Mouse (Mus musculus) cerebellum, adult (tissue): Measurements from ENCODE around the gene Lemd2.
"Not testable (repeated sequence)": the region's sequence is repeated elsewhere in the genome, so short reads cannot be mapped to it uniquely, and the experiment has no call there.

Experiments used
- ATAC-seq: cut with Nextera tagmentation; 2 replicates; pipeline ENCODE4 v1.9.2; 2017; ENCODE audit warnings: mild to moderate bottlenecking, moderate library complexity, mixed read lengths; ENCODE audit not compliant: insufficient number of reproducible peaks, low FRiP score, low TSS enrichment

The Lemd2 gene

DNA sequence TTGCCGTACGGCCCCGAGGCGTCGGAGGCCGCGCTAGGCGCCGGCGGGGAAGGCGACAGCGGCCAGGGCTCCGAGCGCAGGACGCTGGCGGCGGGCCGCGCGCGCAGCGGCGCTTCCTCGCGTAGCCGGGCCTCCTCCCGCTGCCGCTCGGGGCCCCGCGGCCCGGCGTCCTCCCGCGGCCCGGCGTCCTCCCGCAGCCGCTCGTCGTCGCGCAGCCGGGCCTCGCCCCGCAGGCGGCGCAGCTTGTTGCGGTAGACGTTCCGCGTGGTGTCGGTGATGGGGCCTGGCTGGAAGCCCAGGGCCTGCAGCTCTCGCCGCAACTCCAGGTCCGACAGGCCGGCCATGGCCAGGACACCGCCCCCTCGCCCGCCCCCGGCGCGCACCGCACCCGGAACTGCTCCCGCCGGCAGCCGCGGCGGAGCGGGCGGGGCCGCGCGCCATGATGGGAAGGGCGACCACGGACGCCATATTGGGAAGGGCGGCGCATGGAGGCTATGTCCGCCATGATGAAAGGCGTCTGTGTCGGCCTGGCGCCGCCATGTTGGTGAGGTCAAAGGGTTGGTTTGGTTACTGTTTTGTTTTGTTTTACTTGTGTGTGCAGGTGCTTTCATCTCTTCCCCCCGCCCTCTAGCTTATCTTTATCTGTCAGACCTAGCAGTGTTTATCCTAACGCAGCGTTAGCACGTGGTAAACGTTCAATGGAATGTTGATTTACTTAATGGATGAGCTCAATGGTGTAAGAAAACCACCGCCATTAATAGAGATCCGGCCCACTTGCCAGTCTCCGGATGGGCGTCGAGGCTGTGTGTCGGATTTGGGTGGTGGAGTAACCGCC lies at the start of gene Lemd2:
Gene Lemd2 (minus strand): TSS at position 395 of the 835 bp plus-strand sequence.
- peak; percentile 81 for ATAC-seq

DNA sequence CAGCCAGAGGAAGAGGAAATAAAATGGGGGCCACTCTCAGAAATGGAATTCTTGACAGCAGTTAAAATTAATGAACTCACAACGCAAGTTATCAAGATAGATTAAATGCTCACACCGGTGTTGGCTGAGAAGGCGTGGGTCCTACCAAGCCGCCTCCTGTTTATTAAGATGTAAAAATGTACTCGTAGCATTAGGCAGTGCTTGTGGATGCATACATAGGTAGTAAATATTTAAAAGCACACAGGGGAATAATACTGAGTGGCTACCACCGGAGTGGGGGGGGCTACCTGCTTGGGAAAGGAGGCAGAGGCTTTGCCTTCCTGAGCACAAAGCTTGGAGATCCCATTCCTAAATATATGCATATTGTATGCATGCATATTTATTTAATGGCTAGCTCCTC lies 46.9 kb upstream of the Lemd2 start:
- ATAC-seq: no peak

DNA sequence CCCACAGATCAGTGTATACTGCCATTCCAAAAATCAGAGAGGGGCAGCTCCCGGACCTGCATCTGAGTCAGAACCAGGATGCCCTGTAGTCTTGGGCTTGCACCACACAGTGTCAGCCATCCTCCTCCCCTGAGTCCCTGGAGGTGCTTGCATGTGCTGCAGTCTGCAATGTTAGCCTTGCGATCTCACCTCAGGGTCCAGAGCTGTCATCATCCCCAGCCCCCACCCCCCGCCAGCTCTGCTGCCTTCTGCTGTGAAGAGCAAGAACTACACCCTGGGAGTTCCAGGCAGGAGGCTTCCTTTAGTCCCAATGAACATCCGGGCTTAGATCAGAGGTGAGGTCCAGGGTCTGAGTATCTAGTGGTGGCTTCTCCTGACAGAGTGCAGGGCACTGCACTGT lies 46.2 kb upstream of the Lemd2 start:
- ATAC-seq: no peak

DNA sequence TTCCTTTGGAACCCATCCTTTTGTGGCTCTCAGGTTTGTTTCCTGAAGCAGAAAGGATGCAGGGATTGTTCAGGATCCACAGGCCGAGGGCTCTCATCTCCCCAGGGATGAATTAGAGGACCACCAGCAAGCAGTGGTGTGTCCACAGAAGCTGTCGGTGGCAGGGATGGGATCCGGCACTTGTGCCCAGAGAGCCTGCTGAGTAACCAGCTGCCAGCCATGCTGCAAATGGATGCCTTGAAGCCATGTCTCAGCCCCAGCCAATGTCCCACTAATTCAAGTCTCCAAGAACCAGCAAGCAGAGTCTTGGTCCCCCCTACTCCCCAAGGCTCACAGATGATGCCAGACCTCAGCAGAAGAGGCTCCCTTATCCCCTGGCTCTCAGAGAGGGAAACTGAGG lies 44.8 kb upstream of the Lemd2 start:
- ATAC-seq: no peak; the same call in 1 of the 2 replicates

DNA sequence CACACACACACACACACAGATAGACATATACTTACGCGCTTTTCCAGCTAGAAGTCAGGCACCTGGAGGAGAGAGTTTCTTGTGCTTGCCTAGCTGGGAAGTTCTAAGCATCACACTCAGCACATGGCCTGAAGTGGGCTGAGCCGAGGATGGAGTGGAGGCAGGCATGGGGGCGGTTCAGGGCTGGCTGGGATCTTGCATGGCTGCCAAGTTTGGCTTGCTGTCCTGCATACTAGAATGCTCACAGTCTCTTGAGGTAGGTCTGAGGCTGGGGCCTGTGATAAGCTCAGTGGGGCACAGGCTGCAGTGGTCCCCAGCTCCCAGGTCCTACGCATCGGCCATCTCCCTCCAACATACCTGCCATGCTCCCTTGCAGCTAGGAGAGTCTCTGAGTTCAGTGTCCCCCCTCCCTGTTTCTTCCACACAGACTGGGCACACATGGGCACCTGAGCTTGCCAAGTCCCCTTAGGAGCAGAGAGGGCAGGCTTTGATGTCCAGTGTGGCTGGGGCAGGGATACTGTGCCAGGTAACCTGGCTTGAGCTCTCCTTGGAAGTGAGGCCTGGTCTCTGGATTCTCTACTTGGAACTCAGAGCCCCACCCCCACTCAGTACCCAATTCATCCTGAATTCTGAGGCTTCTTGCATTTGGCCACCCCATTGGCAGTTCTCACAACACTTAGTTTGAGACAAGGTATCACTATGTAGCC lies 43.6 kb upstream of the Lemd2 start:
- peak; percentile 80; the same call in 1 of the 2 replicates for ATAC-seq

DNA sequence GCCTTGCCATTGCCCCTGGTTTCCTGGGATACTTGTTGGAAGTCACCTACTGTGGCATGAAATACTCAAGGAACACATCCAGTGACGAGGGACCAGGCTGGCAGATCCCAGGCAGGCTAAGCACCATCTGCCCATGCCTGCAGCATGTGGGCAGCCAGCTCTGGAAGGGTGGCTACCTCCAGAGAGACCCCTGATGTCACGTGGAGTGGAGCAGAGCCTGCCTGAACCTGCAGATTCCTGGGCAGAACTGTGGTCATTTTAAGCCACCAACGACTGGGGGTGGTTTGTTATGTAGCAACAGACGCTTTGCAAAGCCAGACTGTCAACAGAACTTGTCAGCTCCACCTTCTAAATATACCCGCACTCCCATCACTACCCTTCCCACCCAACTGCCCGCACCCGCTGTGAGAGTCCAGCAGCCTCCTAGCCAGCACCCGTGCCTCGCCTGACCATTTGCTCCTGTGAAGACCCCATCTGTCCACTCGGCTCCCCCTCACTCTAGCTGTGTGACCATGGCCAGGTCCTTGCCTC lies 41.6 kb upstream of the Lemd2 start:
- no peak for ATAC-seq

DNA sequence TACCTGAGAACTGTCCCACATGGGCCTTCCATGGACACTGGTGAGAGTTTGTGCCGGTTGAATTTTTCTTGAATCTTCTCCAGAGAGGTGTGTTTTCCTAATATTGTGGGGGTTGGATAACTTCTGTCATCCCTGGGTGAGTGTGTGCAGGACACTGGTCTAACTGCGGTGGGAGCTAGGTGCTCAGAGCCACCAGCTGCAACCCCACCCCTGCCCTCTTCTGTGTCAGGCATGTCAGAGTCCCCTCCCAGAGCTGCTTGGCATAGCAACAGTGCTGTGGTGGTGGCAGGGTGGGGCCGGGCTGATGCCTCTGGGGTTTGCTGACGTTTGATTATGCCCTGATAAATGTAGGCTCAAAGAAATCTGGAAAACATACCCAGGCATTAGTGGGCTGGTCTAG lies 40.6 kb upstream of the Lemd2 start:
- no peak for ATAC-seq

DNA sequence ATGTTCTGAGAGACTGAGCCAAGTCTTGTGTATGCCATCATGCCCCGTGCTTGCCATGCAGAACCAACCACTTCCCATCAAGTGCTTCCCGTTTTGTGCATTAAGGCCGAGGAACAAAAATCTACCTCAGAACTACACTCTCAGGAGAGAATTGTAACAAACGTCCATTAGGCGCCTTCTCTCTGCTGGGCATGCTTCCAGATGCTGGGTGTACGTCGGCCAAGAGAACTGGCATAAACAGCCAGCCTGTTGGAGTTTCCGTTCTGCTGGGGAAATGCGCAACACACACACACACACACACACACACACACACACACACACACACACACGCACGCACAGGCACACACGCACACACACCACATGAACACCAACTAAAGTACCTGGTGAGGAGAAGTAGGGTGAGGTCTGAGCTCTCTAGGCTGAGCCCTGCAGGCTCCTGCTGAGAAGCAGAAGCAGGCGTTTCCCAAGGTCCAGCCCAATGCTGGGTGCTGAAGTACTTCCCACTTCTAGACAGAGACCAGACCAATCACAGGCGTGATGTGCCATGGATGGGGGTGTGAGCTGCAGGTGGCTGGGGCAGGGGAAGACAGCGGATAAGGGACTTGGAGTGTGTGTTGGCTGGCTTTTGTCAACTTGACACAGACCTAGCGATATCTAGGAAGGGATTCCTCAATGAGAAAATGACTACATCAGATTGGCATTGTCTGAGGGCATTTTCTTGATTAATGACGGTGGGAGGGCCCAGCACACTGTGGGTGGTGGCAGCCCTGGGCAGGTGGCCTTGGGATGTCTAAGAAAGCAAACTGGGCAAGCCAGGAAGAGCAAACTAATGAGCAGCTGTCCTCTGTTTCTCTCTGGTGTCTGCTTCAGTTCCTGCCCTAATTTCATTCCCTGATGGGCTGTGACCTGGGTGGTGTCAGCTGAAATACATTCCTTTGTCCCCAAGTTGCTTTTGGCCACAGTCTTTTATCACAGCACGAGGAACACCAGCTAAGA lies 38.2 kb upstream of the Lemd2 start:
- no peak for ATAC-seq

DNA sequence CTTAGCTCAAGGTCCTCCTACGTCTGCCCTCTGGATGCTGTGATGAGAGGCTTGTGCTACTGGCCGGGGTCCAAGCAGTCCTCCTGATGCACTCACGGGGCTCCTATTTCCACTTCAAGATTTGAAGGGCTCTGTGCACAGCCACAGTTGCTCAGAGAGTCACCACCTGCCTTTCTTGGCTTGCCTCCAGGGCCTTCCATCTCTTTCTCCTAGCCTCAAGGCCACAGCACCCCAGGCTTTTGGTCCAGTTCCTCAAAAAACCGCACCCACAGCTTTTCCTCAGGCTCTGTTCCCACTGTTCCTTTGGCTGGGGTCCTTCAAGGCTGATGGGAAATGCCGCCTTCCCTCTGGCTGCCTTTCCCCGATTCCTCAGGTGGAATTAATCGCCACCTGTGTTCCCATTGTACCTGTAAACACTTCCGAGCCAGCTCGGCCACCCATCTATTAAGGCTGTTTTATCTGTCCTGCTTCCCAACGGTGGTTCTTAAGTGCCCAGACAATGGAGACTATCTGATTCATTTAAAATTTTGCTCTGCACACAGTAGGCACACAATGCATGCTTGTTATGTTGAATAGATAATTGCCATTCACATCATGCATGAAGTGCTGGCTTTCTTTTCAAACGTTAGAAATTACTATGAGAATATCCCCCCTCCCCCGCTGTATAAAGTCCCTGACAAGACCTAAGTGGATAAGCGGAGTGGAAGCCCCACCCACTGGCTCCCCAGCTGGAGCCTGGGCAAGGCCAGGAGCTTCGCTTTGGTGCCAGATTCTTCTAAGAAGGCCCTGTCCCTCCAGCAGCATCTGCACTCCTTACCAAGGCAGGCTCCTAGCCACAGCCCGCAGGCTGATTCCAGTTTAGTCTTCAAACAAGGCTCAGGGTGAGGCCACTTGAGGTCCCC lies 36.5 kb upstream of the Lemd2 start:
- ATAC-seq: peak; percentile 73; the same call in 1 of the 2 replicates

DNA sequence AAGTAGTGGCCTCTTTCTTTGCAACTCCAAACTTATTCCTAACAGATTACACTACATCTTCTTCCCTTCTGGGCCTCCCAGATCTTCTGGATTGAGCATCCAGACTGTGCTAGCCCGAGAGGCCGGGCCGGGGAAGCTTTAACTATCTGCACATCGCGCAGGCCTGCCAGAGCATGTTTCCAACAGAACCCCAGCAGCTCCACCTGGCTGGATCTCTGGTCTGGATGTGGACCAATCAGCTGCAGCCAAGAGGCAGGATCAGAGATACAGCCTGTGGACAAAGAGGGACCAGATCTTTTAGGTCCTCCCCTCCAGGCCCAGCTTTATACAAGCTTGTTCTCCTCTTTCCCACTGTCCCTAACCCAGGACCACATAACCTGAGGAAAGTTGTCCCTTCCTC lies 35.7 kb upstream of the Lemd2 start:
- ATAC-seq: no peak

DNA sequence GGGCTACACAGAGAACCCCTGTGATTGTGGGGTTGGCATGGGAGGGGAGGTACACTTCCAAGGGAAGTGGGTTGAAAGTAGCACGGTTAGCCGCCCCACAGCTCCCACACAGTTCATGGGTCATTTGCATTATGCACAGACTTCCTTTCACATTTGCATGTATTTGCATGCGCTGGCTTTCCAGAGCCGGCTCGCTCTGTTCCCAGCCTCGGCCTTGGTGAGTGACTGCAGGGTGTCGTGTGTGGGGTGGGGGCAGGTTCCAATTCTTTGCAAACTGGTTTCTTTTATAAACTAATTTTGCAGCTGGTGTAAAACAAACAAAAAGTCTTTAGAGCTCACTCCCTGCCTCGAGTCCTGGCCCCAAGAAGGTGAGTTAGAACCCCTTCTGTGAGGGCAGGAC lies 34.4 kb upstream of the Lemd2 start:
- no peak for ATAC-seq

DNA sequence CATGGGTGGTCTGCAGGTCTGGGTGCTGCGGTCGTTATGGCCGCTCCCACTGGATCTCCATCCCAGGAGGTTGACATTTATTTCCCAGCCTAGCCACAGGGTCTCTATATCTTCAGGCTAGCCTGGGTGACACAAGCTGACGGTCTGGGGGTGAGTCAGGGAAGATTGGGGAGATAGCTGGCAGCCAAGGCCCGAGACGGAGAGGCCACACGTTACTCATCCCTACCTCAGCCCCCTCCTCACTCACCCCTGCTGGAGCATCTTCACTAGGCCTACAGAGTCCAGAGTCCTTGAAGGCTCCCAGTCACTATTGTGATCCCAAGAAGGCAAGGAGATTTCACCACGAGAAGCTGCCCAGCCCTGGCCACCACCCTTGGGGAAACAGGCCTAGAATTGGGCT lies 33.5 kb upstream of the Lemd2 start:
- ATAC-seq: no peak

DNA sequence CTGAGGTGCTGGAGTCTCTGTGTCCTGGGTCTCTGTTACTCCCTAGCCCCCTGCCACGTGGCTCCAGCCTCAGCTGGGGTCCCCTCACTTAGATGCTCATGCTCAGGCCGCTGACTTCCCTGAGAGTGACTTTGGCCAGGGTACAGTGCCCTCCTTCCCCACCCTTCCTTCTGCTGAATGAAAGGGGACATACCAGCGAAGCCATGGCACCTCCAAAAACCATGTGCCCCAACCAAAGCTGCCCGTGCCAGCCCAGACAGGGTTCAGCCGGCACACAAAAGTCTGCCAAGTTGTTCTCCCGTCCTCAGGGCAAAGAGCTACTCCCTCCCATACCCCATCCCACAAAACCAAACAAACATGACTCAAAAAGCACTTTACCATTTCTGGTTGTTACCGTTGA lies 29.0 kb upstream of the Lemd2 start:
- no peak for ATAC-seq

DNA sequence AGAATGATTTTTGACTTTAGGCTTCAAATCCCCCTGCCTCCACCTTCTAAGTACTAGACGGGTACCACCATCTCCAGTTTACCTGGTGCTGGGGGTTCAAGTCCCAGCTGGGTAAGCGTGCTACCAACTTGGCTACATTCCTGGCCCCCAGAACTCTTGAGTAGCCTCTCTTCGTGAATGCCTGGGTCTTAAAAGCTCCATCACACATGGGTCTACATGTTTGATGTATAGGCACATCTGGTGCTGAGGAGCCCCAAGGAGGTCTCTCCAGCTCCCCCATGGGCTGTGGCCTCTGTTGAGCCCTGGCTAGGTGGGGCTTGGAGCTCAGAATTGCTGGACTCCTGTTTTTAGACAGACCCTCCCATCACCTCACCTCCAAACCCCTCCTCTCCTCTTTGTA lies 27.9 kb upstream of the Lemd2 start:
- ATAC-seq: no peak

DNA sequence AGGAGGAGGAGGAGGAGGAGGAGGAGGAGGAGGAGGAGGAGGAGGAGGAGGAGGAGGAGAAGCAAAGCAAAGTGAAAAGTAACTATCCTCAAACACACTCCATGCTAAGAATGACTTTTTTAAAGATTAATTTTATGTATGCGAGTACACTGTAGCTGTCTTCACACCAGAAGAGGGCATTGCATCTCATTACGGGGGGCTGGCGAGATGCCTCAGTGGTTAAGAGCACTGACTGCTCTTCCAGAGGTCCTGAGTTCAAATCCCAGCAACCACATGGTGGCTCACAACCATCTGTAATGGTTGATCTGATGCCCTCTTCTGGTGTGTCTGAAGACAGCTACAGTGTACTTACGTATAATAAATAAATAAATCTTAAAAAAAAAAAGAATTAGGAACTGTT lies 27.3 kb upstream of the Lemd2 start:
- ATAC-seq: not testable (repeated sequence)

DNA sequence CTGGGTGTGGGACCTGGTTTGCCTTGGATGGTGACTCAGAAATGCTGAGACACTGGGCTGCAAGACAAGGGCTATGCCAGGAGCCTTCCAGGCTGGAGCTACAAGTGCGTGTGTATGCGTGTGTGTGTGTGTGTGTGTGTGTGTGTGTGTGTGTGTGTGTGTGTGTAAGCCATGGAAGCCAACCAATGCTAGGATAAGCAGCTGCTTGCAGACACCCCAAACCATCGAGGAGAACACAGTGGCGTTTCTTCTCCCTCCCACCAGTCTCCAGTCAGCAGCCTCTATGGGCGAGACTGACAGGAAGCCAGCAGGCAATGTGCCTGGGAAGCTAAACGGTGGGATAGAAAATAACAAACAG lies 26.9 kb upstream of the Lemd2 start:
- ATAC-seq: no peak

DNA sequence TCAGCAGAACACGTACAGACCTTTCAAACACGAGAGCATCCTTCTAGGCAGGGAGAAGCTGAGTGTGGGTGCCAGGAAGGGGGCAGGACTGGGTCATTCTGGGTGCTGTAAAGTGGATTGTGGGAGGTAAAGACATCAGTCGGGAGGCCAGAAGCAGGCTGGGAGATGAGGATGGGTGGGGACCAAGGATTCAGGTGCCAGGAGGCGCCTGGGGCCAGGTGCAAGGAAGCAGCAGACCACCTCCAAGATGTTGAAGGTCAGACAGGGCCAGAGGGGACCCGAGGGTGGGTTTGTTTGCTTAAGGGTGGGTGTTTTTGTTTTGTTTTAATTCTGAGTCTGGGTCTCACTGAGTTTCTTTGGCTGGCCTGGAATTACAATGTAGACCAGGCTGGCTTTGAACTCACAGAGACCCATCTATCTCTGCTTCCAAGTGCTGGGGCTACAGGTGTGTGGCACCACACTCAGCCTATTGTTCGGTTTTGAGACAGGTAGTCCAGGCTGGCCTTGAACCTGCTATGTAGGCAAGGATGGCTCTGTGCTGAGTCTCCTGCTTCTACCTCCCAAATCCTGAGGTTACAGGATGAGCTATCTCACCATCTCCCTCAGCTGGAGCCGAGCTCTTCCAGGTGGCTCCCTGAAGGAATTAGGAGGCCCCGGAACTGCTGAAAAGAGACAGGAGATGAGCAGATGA lies 26.3 kb upstream of the Lemd2 start:
- ATAC-seq: no peak

DNA sequence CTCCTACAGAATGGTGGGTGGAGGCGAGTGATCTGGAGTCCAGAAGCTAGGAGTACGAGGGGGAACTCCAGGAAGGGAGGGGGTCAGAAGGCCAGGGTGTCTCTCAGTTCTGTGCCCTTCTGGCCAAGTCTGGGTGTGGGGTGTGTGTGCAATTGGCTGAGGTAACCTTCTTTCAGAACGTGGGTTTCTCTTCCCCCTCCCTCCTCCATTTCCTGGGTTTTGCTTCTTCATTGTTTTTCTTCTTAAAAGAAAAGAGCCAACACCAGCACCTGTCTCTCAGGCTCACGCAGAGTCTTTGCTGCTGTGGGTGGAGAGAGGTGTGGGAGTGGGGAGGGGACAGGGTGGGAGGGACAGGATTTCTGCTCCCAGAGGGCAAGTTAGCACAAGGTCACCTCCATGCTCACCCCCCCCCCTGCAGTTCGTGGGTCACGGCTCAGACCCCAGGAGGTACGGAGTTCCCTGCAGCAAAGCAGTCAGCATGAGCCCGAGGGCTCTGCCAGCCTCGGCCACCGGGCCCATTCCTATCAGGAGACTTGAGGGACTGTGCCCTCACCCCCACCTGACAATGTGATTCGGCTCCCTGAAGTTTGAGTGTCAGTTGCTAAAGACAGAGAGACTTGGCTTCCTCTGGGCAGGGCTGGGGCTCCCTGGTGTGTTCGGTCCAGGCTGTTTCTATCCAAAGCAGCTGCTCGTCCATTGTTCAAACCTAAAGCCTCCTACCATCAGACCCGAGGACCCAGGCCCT lies 25.6 kb upstream of the Lemd2 start:
- no peak for ATAC-seq
